Mouse (Mus musculus) cerebellum, adult 2 months (tissue): Measurements from ENCODE around the gene Ms4a1.
"Not testable (repeated sequence)": the region's sequence is repeated elsewhere in the genome, so short reads cannot be mapped to it uniquely, and the experiment has no call there.

Experiments
- CTCF ChIP-seq: fragments of 200-500 bp; IDR thresholded peaks from 2 replicates; pipeline ENCODE4 v1.5.1; 2011; ENCODE audit warnings: low read depth, mild to moderate bottlenecking, control low read depth, low read length, moderate library complexity, borderline replicate concordance; ENCODE audit not compliant: insufficient read depth
- POLR2A ChIP-seq: fragments of 200-500 bp; IDR thresholded peaks from 2 replicates; pipeline ENCODE4 v1.6.1; 2011; ENCODE audit warnings: low read length, control low read depth, borderline replicate concordance; ENCODE audit not compliant: insufficient read depth

DNA sequence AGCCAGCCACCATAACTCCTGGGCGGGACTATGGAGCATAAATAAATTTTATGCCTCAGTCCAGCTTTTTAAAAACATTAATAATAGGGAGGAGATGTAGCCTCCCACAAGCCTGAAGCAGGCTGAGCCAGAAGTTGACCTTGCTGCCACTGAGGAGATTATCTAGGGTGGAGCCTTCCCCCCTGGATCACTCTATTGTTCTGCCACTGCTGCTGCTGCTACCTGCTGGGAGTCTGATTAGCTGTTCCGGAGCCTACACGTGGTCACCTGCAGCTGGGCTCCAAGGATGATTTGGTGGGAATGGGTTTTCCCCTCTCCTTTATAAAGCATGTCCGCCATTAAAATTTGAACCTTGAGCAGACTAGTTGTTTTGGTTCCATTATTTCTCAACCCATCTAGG lies 33.5 kb upstream of the Ms4a1 start:
- TF ChIP-seq POLR2A, CTCF: not testable (repeated sequence)
